ENCODE assay signal across 8 mouse cellular contexts in the genomic region with DNA sequence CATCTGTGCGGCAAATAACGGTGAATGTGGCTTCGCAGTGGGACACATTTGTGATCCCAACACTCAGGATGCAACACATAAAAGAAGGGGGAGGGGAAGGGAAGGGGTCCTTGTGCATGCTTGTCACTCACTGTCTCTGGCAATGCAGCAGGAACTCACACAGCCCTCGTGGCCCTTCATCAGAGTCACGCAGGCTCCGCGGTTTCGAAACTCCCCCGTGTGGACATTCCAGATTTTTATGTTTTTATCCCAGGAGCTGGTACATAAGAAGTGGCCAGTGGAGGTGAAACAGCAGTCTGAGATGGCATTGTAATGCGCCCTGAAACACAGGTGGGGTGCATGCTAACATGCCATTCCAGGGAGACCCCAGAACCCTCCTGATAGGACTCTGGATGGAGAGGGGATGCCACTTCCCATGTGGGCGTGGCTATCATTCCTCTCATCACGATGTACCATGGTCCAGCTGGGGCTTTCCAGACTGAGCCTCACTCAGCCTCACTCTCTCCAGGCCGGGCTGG. TPM values are rescaled to one million over a fixed set of nuclear protein-coding genes. Genes with fewer than 3 reads are reported as not detected.
DNase-seq lines count a peak whose midpoint lies in the region; ATAC-seq and TF ChIP-seq lines count a peak whose summit lies in the region.

No protein-coding gene starts in this region.

- 13% methylated on average over 12 of the region's 13 CpGs for WGBS in heart, embryonic 16.5 days
- 9% methylated on average over 13 of the region's 13 CpGs for WGBS in small intestine, adult 2 months

- no peaks in the 10 kb centered on the region for H3K9me3 ChIP-seq in heart, embryonic 16.5 days (replicated peaks; ENCODE audit: control insufficient read depth, low read length)

- no peak for TF ChIP-seq POLR2A in testis, adult 2 months (IDR thresholded peaks at IDR 0.05; ENCODE audit: control insufficient read depth, low read depth, low read length)
- no peak for TF ChIP-seq POLR2A in small intestine, adult 2 months (IDR thresholded peaks at IDR 0.05; ENCODE audit: low read depth, low read length)

- H3K9ac ChIP-seq in heart, embryonic 16.5 days (ENCODE audit: low read length), result no peak overlapping the region

- H3K4me3 ChIP-seq in testis, adult 2 months (ENCODE audit: control insufficient read depth, low read depth, low read length), result no peak overlapping the region
- no peak overlapping the region; the same call in 1 of the 2 replicates for H3K4me3 ChIP-seq in heart, embryonic 16.5 days (ENCODE audit: low read length)
- no peak overlapping the region for H3K4me3 ChIP-seq in small intestine, adult 2 months (ENCODE audit: low read depth, low read length)

- H3K27ac ChIP-seq in testis, adult 2 months (ENCODE audit: control insufficient read depth, insufficient read depth, low read depth, low read length), result no peak overlapping the region
- no peak overlapping the region for H3K27ac ChIP-seq in heart, embryonic 16.5 days (ENCODE audit: low read length)
- H3K27ac ChIP-seq in small intestine, adult 2 months (ENCODE audit: insufficient read depth, low read depth, low read length), result no peak overlapping the region

- H3K36me3 ChIP-seq in testis, adult 2 months (ENCODE audit: control insufficient read depth, insufficient read depth, low read length), result no peaks in the 10 kb centered on the region
- H3K36me3 ChIP-seq in heart, embryonic 16.5 days (ENCODE audit: control insufficient read depth, insufficient read depth), result no peaks in the 10 kb centered on the region
- no peaks in the 10 kb centered on the region for H3K36me3 ChIP-seq in small intestine, adult 2 months (ENCODE audit: control insufficient read depth, insufficient read depth, low read length)

- H3K27me3 ChIP-seq in testis, adult 2 months (ENCODE audit: control insufficient read depth, insufficient read depth, low read length), result no peaks in the 10 kb centered on the region
- no peaks in the 10 kb centered on the region for H3K27me3 ChIP-seq in heart, embryonic 16.5 days (ENCODE audit: control insufficient read depth, insufficient read depth, low read length)
- no peaks in the 10 kb centered on the region for H3K27me3 ChIP-seq in small intestine, adult 2 months (ENCODE audit: control insufficient read depth, insufficient read depth, low read length)

- peak; percentile 24; the same call in 1 of the 2 replicates for TF ChIP-seq CTCF in testis, adult 2 months (IDR thresholded peaks at IDR 0.05; ENCODE audit: control insufficient read depth, insufficient read depth, insufficient replicate concordance, low read depth, low read length)
- peak; percentile 49; the same call in 1 of the 2 replicates for TF ChIP-seq CTCF in small intestine, adult 2 months (IDR thresholded peaks at IDR 0.05; ENCODE audit: extremely low read depth, insufficient read length, insufficient replicate concordance, low read depth, low read length)

- no peaks in the 10 kb centered on the region for H3K4me1 ChIP-seq in testis, adult 2 months (ENCODE audit: control insufficient read depth, insufficient read depth, low read length)
- H3K4me1 ChIP-seq in heart, embryonic 16.5 days (ENCODE audit: control insufficient read depth, insufficient read depth, low read length), result no peaks in the 10 kb centered on the region
- no peaks in the 10 kb centered on the region for H3K4me1 ChIP-seq in small intestine, adult 2 months (ENCODE audit: control insufficient read depth, insufficient read depth, insufficient read length, low read length)

- peak overlapping the region; percentile 44 for H3K4me2 ChIP-seq in heart, embryonic 16.5 days (ENCODE audit: low read depth, low read length)

- ATAC-seq in heart, embryonic 16.5 days (replicated peaks; ENCODE audit: extremely low read depth, insufficient read depth, low FRiP score), result 0 out of 2 replicates have a peak, but pooled peaks have one; percentile 28

- no peak for DNase-seq in testis, postnatal 10 days (ENCODE audit: low spot score)
- DNase-seq in embryo, embryonic 11.5 days (ENCODE audit: low read depth, low spot score), result peak; percentile 24
- peak; percentile 64 for DNase-seq in kidney, postnatal 14 days
- peak; percentile 57 for DNase-seq in lung, postnatal 10 days
- DNase-seq in spleen, postnatal 4 days (ENCODE audit: low spot score in 2 of 2), result no peak

RNA-seq across cellular contexts. Expression of a gene that starts 36.8 kb away (rescaled TPM):
- polyA plus RNA-seq in testis, adult 2 months (2012; rRNA removed), result 0.67 and 0.70 TPM in 2 replicates
- polyA plus RNA-seq in heart, embryonic 16.5 days (2015; fragmentation: Nextera tagmentation; extraction: Ambion mirVana), result 2.0 and 2.5 TPM in 2 replicates
- polyA plus RNA-seq in small intestine, adult 2 months (2012; rRNA removed), result 4.2 and 5.0 TPM in 2 replicates

Comparison
In these comparisons a context has a peak if more than half of its experiments do, and no peak if none do; other contexts are left out.
1. DNase-seq: peak in embryo, embryonic 11.5 days (single experiment), kidney, postnatal 14 days (single experiment) and lung, postnatal 10 days (single experiment); none in testis, postnatal 10 days (single experiment) and spleen, postnatal 4 days (0 of 2).